Mouse (Mus musculus) kidney, adult 9 months (tissue): ENCODE measurements around the gene Ppp1r13l.
A peak's percentile ranks its signal among the peaks of the same experiment; 100 is the strongest.

Experiments used
- DNase-seq: peaks from one replicate; pipeline ENCODE4 v3.0.0; 2022

The Ppp1r13l gene

GRCm38 (mm10) chr7:19359299-19359891 lies at the start of gene Ppp1r13l, which contains the start of gene Cd3eap:
TSS of gene Ppp1r13l (plus strand) at chr7:19359749.
TSS of gene Cd3eap (minus strand) at chr7:19359483.
- DNase-seq, result peak; percentile 91

- peak; percentile 97 for DNase-seq
Measured at GRCm38 (mm10) chr7:19309884-19310641, 49.5 kb upstream of the Ppp1r13l start, which contains the start of gene Fosb. TSS of gene Fosb (minus strand) at chr7:19310051.

GRCm38 (mm10) chr7:19311991-19312390 lies 47.6 kb upstream of the Ppp1r13l start:
- DNase-seq, result peak; percentile 71

- no peak for DNase-seq
Measured at GRCm38 (mm10) chr7:19314033-19314432, 45.5 kb upstream of the Ppp1r13l start.

- no peak for DNase-seq
Measured at GRCm38 (mm10) chr7:19316451-19317161, 42.9 kb upstream of the Ppp1r13l start.

GRCm38 (mm10) chr7:19318201-19318600 lies 41.3 kb upstream of the Ppp1r13l start:
- no peak for DNase-seq

GRCm38 (mm10) chr7:19318676-19319075 lies 40.9 kb upstream of the Ppp1r13l start:
- DNase-seq, result no peak

GRCm38 (mm10) chr7:19319458-19319857 lies 40.1 kb upstream of the Ppp1r13l start:
- no peak for DNase-seq

- DNase-seq, result peak; percentile 96
Measured at GRCm38 (mm10) chr7:19319906-19320305, 39.6 kb upstream of the Ppp1r13l start.

GRCm38 (mm10) chr7:19320637-19321036 lies 38.9 kb upstream of the Ppp1r13l start:
- DNase-seq, result no peak

- no peak for DNase-seq
Measured at GRCm38 (mm10) chr7:19321464-19321863, 38.1 kb upstream of the Ppp1r13l start.

GRCm38 (mm10) chr7:19322489-19322888 lies 37.1 kb upstream of the Ppp1r13l start:
- DNase-seq, result no peak

- DNase-seq, result no peak
Measured at GRCm38 (mm10) chr7:19324221-19324620, 35.3 kb upstream of the Ppp1r13l start.

- DNase-seq, result no peak
Measured at GRCm38 (mm10) chr7:19325262-19326199, 34.0 kb upstream of the Ppp1r13l start.

GRCm38 (mm10) chr7:19326359-19326758 lies 33.2 kb upstream of the Ppp1r13l start:
- peak; percentile 88 for DNase-seq

GRCm38 (mm10) chr7:19327128-19327527 lies 32.4 kb upstream of the Ppp1r13l start:
- DNase-seq, result peak; percentile 94

- DNase-seq, result no peak
Measured at GRCm38 (mm10) chr7:19327782-19328181, 31.8 kb upstream of the Ppp1r13l start.

- no peak for DNase-seq
Measured at GRCm38 (mm10) chr7:19328425-19328824, 31.1 kb upstream of the Ppp1r13l start.

- no peak for DNase-seq
Measured at GRCm38 (mm10) chr7:19331910-19332309, 27.6 kb upstream of the Ppp1r13l start.

- peak; percentile 54 for DNase-seq
Measured at GRCm38 (mm10) chr7:19332709-19333352, 26.7 kb upstream of the Ppp1r13l start.

GRCm38 (mm10) chr7:19335583-19335982 lies 24.0 kb upstream of the Ppp1r13l start:
- DNase-seq, result peak; percentile 66

- no peak for DNase-seq
Measured at GRCm38 (mm10) chr7:19337122-19337521, 22.4 kb upstream of the Ppp1r13l start.
